Mouse (Mus musculus) hindbrain, embryonic 16.5 days (tissue): Measurements from ENCODE around the gene Gm3250. TPM values are rescaled to one million over a fixed set of nuclear protein-coding genes. Genes with fewer than 3 reads are reported as not detected.
"Not testable (repeated sequence)": the region's sequence is repeated elsewhere in the genome, so short reads cannot be mapped to it uniquely, and the experiment has no call there.

Experiments used
- ATAC-seq: fragments of 200-750 bp; cut with Nextera tagmentation; 2 replicates; pipeline ENCODE4 v1.8.0; 2017; ENCODE audit warnings: moderate TSS enrichment, moderate library complexity
- H3K27ac ChIP-seq: fragments of 300-500 bp; sonication (generic); 2 replicates; pipeline ENCODE4 v1.5.1; 2014; ENCODE audit warnings: low read depth, mild to moderate bottlenecking, control low read depth, low read length, moderate library complexity
- H3K27me3 ChIP-seq: fragments of 300-500 bp; sonication (generic); replicated peaks from 2 replicates; pipeline ENCODE4 v1.6.1; 2014; ENCODE audit warnings: low read length; ENCODE audit not compliant: control insufficient read depth, insufficient read depth
- H3K36me3 ChIP-seq: fragments of 300-500 bp; sonication (generic); 2 replicates; pipeline ENCODE4 v1.6.1; 2014; ENCODE audit warnings: mild to moderate bottlenecking, low read length, moderate library complexity, mixed read lengths; ENCODE audit not compliant: control insufficient read depth, insufficient read depth
- H3K4me1 ChIP-seq: fragments of 300-500 bp; sonication (generic); 2 replicates; pipeline ENCODE4 v1.6.1; 2014; ENCODE audit warnings: low read depth, low read length; ENCODE audit not compliant: control insufficient read depth, insufficient read depth
- H3K4me2 ChIP-seq: fragments of 300-500 bp; sonication (generic); 2 replicates; pipeline ENCODE4 v1.6.1; 2014; ENCODE audit warnings: mild to moderate bottlenecking, low read length, control low read depth, moderate library complexity
- H3K4me3 ChIP-seq: fragments of 300-500 bp; sonication (generic); 2 replicates; pipeline ENCODE4 v1.5.1; 2014; ENCODE audit warnings: mild to moderate bottlenecking, low read length, control low read depth, moderate library complexity
- H3K9ac ChIP-seq: fragments of 300-500 bp; sonication (generic); 2 replicates; pipeline ENCODE4 v1.6.1; 2014; ENCODE audit warnings: low read depth, mild to moderate bottlenecking, control low read depth, low read length, moderate library complexity
- H3K9me3 ChIP-seq: fragments of 300-500 bp; sonication (generic); 2 replicates; pipeline ENCODE4 v1.6.1; 2014; ENCODE audit warnings: mild to moderate bottlenecking, low read length, moderate library complexity; ENCODE audit not compliant: control insufficient read depth
- WGBS: fragments of 180-500 bp; shearing (Covaris S2); extraction: QIAGEN DNeasy Blood & Tissue Kit; methylation state at CpG from one replicate; pipeline ENCODE4 v1.1.7; 2014; 5-methylcytosine and 5-hydroxymethylcytosine counted together
- polyA plus RNA-seq: library from polyadenylated mRNA; unstranded; fragments of >200 nt; fragmentation: Nextera tagmentation; extraction: Ambion mirVana; gene quantifications from 2 replicates; pipeline ENCODE4 v1.2.1, GENCODE M21; 2015

Gm3250 gene
- polyA plus RNA-seq, 1 experiment from 2014 or later: not detected

DNA sequence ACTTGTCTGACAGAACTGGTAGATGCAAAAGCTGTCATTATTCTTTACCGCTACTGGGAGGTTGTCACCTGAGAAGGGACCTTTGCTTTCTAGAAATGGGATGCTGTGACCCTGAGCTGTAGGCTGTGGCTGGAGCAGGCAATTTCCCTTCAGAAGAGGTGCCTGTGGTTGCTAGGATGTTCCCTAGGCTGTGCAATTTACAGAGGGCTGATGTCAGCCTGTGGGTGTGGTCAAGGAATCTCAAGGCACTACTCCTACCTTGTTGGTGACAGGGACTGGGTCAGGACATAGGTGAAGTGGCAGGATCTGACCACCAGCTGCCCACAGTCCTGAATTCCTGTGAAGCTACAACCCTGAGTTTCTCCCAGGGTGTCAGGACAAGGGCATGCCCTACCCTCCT is 12.6 kb downstream of the Gm3250 start:
- no peak for ATAC-seq
- H3K27ac ChIP-seq: no peak overlapping the region
- no peak overlapping the region for H3K4me3 ChIP-seq
- H3K9me3 ChIP-seq: no peaks in the 10 kb centered on the region
- H3K9ac ChIP-seq: no peak overlapping the region
- H3K27me3 ChIP-seq: no peaks in the 10 kb centered on the region
- H3K36me3 ChIP-seq: no peaks in the 10 kb centered on the region
- 90% methylated on average over 1 of the region's 1 CpGs for WGBS
- no peak overlapping the region for H3K4me2 ChIP-seq
- H3K4me1 ChIP-seq: no peaks in the 10 kb centered on the region

DNA sequence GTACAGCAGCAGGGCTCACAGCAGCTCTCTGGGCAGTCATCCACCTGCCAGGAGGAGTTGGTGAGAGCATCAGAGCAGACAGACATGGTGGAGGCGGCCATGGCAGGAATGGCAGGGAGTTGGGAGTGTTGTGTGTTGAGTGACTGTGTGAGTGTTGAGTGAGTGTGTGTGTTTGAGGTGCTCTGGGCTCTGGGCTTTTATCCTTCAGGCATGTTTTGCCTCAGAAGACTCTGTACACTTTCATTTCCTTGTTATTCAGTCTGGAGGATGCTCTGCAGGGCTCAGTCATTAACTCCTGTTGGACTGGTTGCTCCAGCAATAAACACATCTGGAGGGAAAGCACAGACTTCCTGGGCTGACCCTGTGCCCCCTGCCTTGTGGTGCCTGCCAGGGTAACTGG is 22.8 kb downstream of the Gm3250 start, which contains the start of gene Gm3233:
Gm3233 (minus strand) TSS at position 101 of the 400 bp plus-strand sequence.
- WGBS: no CpG with 5 or more reads among the region's 1 CpGs

GRCm38 (mm10) chr10:77753448-77753847 is 28.9 kb downstream of the Gm3250 start:
- Histone ChIP-seq H3K27me3 (no peaks in the 10 kb centered on the region), H3K4me2 (no peak overlapping the region), H3K9ac (no peak overlapping the region), H3K4me3 (no peak overlapping the region), H3K36me3 (no peaks in the 10 kb centered on the region), H3K9me3 (no peaks in the 10 kb centered on the region), H3K27ac (no peak overlapping the region), H3K4me1 (no peaks in the 10 kb centered on the region)
- no peak for ATAC-seq

More for the DNA sequence above, 22.8 kb downstream of the Gm3250 start, which contains the start of gene Gm3233:
- not testable (repeated sequence) for H3K9me3 ChIP-seq, H3K36me3 ChIP-seq, H3K4me2 ChIP-seq, H3K9ac ChIP-seq, H3K4me1 ChIP-seq, H3K27ac ChIP-seq, H3K27me3 ChIP-seq, ATAC-seq, H3K4me3 ChIP-seq

- WGBS: 55% methylated on average over 3 of the region's 3 CpGs
- not testable (repeated sequence) for H3K27ac ChIP-seq, H3K4me1 ChIP-seq, ATAC-seq, H3K27me3 ChIP-seq, H3K4me3 ChIP-seq, H3K9me3 ChIP-seq, H3K36me3 ChIP-seq, H3K4me2 ChIP-seq, H3K9ac ChIP-seq
Observed at GRCm38 (mm10) chr10:77752312-77752711, 30.0 kb downstream of the Gm3250 start.

GRCm38 (mm10) chr10:77751254-77751653 is 31.1 kb downstream of the Gm3250 start, which contains the start of gene Gm9736:
Gene Gm9736 (minus strand): TSS chr10:77751354.
- WGBS: 80% methylated on average over 1 of the region's 1 CpGs

DNA sequence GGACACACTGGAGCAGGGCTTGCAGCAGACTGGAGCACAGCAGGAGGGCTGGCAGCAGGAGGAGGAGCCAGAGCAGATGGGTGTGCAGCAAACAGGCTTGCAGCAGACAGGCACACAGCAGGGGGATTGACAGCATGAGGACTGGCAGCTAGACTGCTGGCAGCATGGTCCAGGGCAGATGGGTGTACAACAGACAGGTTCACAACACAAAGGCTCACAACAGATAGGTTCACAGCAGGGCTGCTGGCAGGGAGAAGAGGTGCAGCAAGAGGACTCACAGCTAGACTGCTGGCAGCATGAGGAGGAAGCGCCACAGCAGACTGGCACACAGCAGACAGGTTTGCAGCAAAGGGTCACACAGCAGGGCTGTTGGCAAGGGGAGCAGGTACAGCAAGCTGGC is 31.7 kb downstream of the Gm3250 start:
- 53% methylated on average over 1 of the region's 1 CpGs for WGBS
- not testable (repeated sequence) for H3K36me3 ChIP-seq, H3K9ac ChIP-seq, H3K4me3 ChIP-seq, H3K4me1 ChIP-seq, H3K9me3 ChIP-seq, H3K27ac ChIP-seq, ATAC-seq, H3K4me2 ChIP-seq, H3K27me3 ChIP-seq

More at GRCm38 (mm10) chr10:77751254-77751653, 31.1 kb downstream of the Gm3250 start, which contains the start of gene Gm9736:
- H3K27me3 ChIP-seq, H3K4me1 ChIP-seq, H3K4me3 ChIP-seq, H3K36me3 ChIP-seq, H3K4me2 ChIP-seq, H3K9me3 ChIP-seq, ATAC-seq, H3K9ac ChIP-seq, H3K27ac ChIP-seq: not testable (repeated sequence)

- not testable (repeated sequence) for H3K36me3 ChIP-seq, ATAC-seq, H3K4me2 ChIP-seq, H3K27me3 ChIP-seq, H3K4me3 ChIP-seq, H3K27ac ChIP-seq, H3K9me3 ChIP-seq, H3K4me1 ChIP-seq, H3K9ac ChIP-seq
- WGBS: 49% methylated on average over 5 of the region's 5 CpGs
Observed at GRCm38 (mm10) chr10:77741924-77742688, 40.2 kb downstream of the Gm3250 start, which contains the start of gene Gm18596. Gene Gm18596 (minus strand): TSS chr10:77742638.

- no peaks in the 10 kb centered on the region for H3K9me3 ChIP-seq
- no peaks in the 10 kb centered on the region for H3K36me3 ChIP-seq
- no peak overlapping the region for H3K9ac ChIP-seq
- H3K27me3 ChIP-seq: no peaks in the 10 kb centered on the region
- 89% methylated on average over 4 of the region's 4 CpGs for WGBS
- ATAC-seq: no peak
- no peak overlapping the region for H3K27ac ChIP-seq
- no peak overlapping the region for H3K4me3 ChIP-seq
- H3K4me1 ChIP-seq: no peaks in the 10 kb centered on the region
- H3K4me2 ChIP-seq: no peak overlapping the region
Observed at GRCm38 (mm10) chr10:77738929-77739328, 43.4 kb downstream of the Gm3250 start.

- 96% methylated on average over 1 of the region's 1 CpGs for WGBS
- H3K36me3 ChIP-seq: no peaks in the 10 kb centered on the region
- no peak for ATAC-seq
- H3K27ac ChIP-seq: no peak overlapping the region
- no peak overlapping the region for H3K4me3 ChIP-seq
- H3K27me3 ChIP-seq: no peaks in the 10 kb centered on the region
- no peak overlapping the region for H3K9ac ChIP-seq
- no peak overlapping the region for H3K4me2 ChIP-seq
- H3K9me3 ChIP-seq: no peaks in the 10 kb centered on the region
- no peaks in the 10 kb centered on the region for H3K4me1 ChIP-seq
Observed at GRCm38 (mm10) chr10:77735928-77736327, 46.4 kb downstream of the Gm3250 start.
